Comparison of ENCODE assay signal across 8 mouse cellular contexts in genomic region chr7:102686944-102687501, GRCm38 (mm10). TPM values are rescaled to one million over a fixed set of nuclear protein-coding genes. Genes with fewer than 3 reads are reported as not detected.
DNase-seq lines count a peak whose midpoint lies in the region; ATAC-seq lines count a peak whose summit lies in the region.

Trim68 (minus strand) TSS chr7:102687327.

- intact Hi-C loops in left cerebral cortex, postnatal 14 days (cut with DNase I): loop anchor here (5.0 kb wide), 1 partner anchor 175 kb away; no protein-coding TSS in a partner anchor

- H3K9me3 ChIP-seq in intestine, embryonic 14.5 days (ENCODE audit: control insufficient read depth, low read length): no peaks in the 10 kb centered on the region

- peak within 1 kb of the TSS; percentile 69 for H3K27ac ChIP-seq in intestine, embryonic 14.5 days (ENCODE audit: low read depth)

- ATAC-seq in intestine, embryonic 14.5 days (replicated peaks; ENCODE audit: low FRiP score, low TSS enrichment, low read depth): peak; percentile 99

- no peaks in the 10 kb centered on the region for H3K27me3 ChIP-seq in intestine, embryonic 14.5 days (replicated peaks; ENCODE audit: control insufficient read depth, insufficient read depth, low read length)

- H3K4me1 ChIP-seq in intestine, embryonic 14.5 days (replicated peaks; ENCODE audit: control insufficient read depth, insufficient read depth, low read length): peaks cover 3% of the 10 kb centered on the region; the same call in 1 of the 2 replicates

- WGBS in intestine, embryonic 14.5 days: under 1% methylated on average over 40 of the region's 40 CpGs

- DNase-seq in adrenal gland, adult 18-20 months (ENCODE audit: low spot score in 2 of 2): peak; percentile 81 to 82
- DNase-seq in embryo, embryonic 11 days: peak; percentile 97
- peak; percentile 92 for DNase-seq in gastrocnemius, postnatal 25 days
- DNase-seq in intestine, embryonic 14.5 days (ENCODE audit: low spot score): peak; percentile 90
- peak; percentile 91 for DNase-seq in left cerebral cortex, postnatal 14 days (ENCODE audit: low spot score in 2 of 2)
- DNase-seq in mesoderm, embryonic 11.5 days (ENCODE audit: low read depth, low spot score): peak; percentile 89
- DNase-seq in right cerebral cortex, postnatal 36 days (ENCODE audit: low spot score in 2 of 2): peak; percentile 91 to 94
- peak; percentile 89 for DNase-seq in yolk sac, embryonic 10.5 days (ENCODE audit: low spot score)

- no peaks in the 10 kb centered on the region for H3K36me3 ChIP-seq in intestine, embryonic 14.5 days (ENCODE audit: control insufficient read depth, insufficient read depth, low read length)

- H3K4me3 ChIP-seq in intestine, embryonic 14.5 days (ENCODE audit: low read depth, low read length): peak within 1 kb of the TSS; percentile 51

- peak within 1 kb of the TSS; percentile 58 for H3K9ac ChIP-seq in intestine, embryonic 14.5 days (ENCODE audit: low read length)

- H3K4me2 ChIP-seq in intestine, embryonic 14.5 days (ENCODE audit: low read length): peak within 1 kb of the TSS; percentile 62

RNA-seq across cellular contexts. Expression of gene Trim68, which starts in this region (rescaled TPM):
- total RNA-seq in adrenal gland, adult 18-20 months (2021): 1 to 10 TPM; 7.8 to 9.1 TPM
- 1 to 10 TPM; 4.0 to 4.1 TPM for total RNA-seq in gastrocnemius, postnatal 25 days (2021)
- polyA plus RNA-seq in intestine, embryonic 14.5 days (2014; fragmentation: Nextera tagmentation; extraction: Ambion mirVana): 13.5 and 14.2 TPM in 2 replicates
- 1 to 10 TPM; 3.5 to 4.0 TPM for total RNA-seq in left cerebral cortex, postnatal 14 days (2021)

Comparison
In these comparisons a context has a peak if more than half of its experiments do, and no peak if none do; other contexts are left out.
1. Peak in every context shown above with its lines: DNase-seq, ATAC-seq, H3K4me3 ChIP-seq and H3K27ac ChIP-seq.